Mouse (Mus musculus): ENCODE data around the gene Gm9833. TPM values are rescaled to one million over a fixed set of nuclear protein-coding genes. Genes with fewer than 3 reads are reported as not detected.

Gene Gm9833
- polyA plus RNA-seq, 1 experiment from 2014 or later: 7.2 TPM

GRCm38 (mm10) chr3:10085396-10086119, 2.4 kb upstream of the Gm9833 start:
- Histone ChIP-seq H3K27ac (ENCODE audit: low read depth, low read length) (no peak overlapping the region), H3K9me3 (ENCODE audit: control insufficient read depth, low read length) (no peaks in the 10 kb centered on the region), H3K27me3 (replicated peaks; ENCODE audit: control insufficient read depth, insufficient read depth, low read length) (no peaks in the 10 kb centered on the region), H3K4me2 (ENCODE audit: low read length) (no peak overlapping the region), H3K36me3 (ENCODE audit: control insufficient read depth, insufficient read depth, low read length) (no peaks in the 10 kb centered on the region), H3K4me3 (ENCODE audit: low read length) (no peak overlapping the region), H3K9ac (ENCODE audit: low read depth, low read length) (no peak overlapping the region), H3K4me1 (ENCODE audit: control insufficient read depth, insufficient read depth, low read depth, low read length) (no peaks in the 10 kb centered on the region)
- ATAC-seq: no peak
- WGBS: 66% methylated on average over 7 of the region's 7 CpGs

GRCm38 (mm10) chr3:10087511-10087910, 399 bp upstream of the Gm9833 start:
- H3K4me3 ChIP-seq (ENCODE audit: low read length): no peak overlapping the region

DNA sequence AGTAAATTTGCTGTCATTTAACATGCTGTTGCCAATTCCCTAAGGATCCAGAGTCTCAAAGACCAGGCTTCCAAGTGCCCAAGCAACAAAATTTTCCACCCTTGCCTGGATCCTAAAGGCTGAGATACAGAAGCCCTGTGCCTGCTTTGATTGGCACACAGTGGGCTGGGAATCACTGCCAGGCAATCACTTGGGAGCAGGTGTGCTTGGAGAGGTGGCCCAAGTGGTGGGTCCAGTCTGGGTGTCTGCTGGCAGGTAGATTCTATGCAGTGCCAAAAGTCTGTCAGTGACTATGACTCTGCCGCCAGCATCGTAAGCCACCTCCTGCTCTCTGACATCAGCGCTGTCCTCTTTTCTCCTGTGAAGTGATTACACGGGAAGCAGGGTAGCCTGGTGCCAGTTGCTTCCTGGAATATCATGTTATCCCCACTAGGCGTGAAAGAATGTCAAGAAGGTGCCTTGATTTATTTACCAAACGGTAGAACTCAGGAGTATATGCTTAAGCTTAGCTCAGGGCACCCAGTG, 3.8 kb downstream of the Gm9833 start:
- Histone ChIP-seq H3K9ac (ENCODE audit: low read depth, low read length) (no peak overlapping the region), H3K27ac (ENCODE audit: low read depth, low read length) (no peak overlapping the region), H3K4me2 (ENCODE audit: low read length) (no peak overlapping the region), H3K4me3 (ENCODE audit: low read length) (no peak overlapping the region), H3K4me1 (ENCODE audit: control insufficient read depth, insufficient read depth, low read depth, low read length) (no peaks in the 10 kb centered on the region), H3K27me3 (replicated peaks; ENCODE audit: control insufficient read depth, insufficient read depth, low read length) (no peaks in the 10 kb centered on the region), H3K9me3 (ENCODE audit: control insufficient read depth, low read length) (no peaks in the 10 kb centered on the region), H3K36me3 (ENCODE audit: control insufficient read depth, insufficient read depth, low read length) (no peaks in the 10 kb centered on the region)
- no peak for ATAC-seq
- WGBS: 88% methylated on average over 6 of the region's 6 CpGs

More at GRCm38 (mm10) chr3:10087511-10087910, 399 bp upstream of the Gm9833 start:
- H3K4me2 ChIP-seq (ENCODE audit: low read length): no peak overlapping the region; the same call in 1 of the 2 replicates
- H3K36me3 ChIP-seq (ENCODE audit: control insufficient read depth, insufficient read depth, low read length): no peaks in the 10 kb centered on the region
- no peak overlapping the region for H3K9ac ChIP-seq (ENCODE audit: low read depth, low read length)
- H3K4me1 ChIP-seq (ENCODE audit: control insufficient read depth, insufficient read depth, low read depth, low read length): no peaks in the 10 kb centered on the region
- no peaks in the 10 kb centered on the region for H3K27me3 ChIP-seq (replicated peaks; ENCODE audit: control insufficient read depth, insufficient read depth, low read length)
- no peaks in the 10 kb centered on the region for H3K9me3 ChIP-seq (ENCODE audit: control insufficient read depth, low read length)
- 90% methylated on average over 8 of the region's 8 CpGs for WGBS
- no peak overlapping the region for H3K27ac ChIP-seq (ENCODE audit: low read depth, low read length)
- no peak; the same call in 1 of the 2 replicates for ATAC-seq

GRCm38 (mm10) chr3:10092499-10092898, 4.6 kb downstream of the Gm9833 start:
- no peaks in the 10 kb centered on the region for H3K9me3 ChIP-seq (ENCODE audit: control insufficient read depth, low read length)
- H3K4me2 ChIP-seq (ENCODE audit: low read length): no peak overlapping the region
- no peak overlapping the region for H3K9ac ChIP-seq (ENCODE audit: low read depth, low read length)
- WGBS: 47% methylated on average over 7 of the region's 7 CpGs
- H3K27me3 ChIP-seq (replicated peaks; ENCODE audit: control insufficient read depth, insufficient read depth, low read length): no peaks in the 10 kb centered on the region
- no peaks in the 10 kb centered on the region for H3K36me3 ChIP-seq (ENCODE audit: control insufficient read depth, insufficient read depth, low read length)
- no peak overlapping the region for H3K27ac ChIP-seq (ENCODE audit: low read depth, low read length)
- no peaks in the 10 kb centered on the region for H3K4me1 ChIP-seq (ENCODE audit: control insufficient read depth, insufficient read depth, low read depth, low read length)
- ATAC-seq: peak; percentile 34; the same call in 1 of the 2 replicates
- no peak overlapping the region for H3K4me3 ChIP-seq (ENCODE audit: low read length)

DNA sequence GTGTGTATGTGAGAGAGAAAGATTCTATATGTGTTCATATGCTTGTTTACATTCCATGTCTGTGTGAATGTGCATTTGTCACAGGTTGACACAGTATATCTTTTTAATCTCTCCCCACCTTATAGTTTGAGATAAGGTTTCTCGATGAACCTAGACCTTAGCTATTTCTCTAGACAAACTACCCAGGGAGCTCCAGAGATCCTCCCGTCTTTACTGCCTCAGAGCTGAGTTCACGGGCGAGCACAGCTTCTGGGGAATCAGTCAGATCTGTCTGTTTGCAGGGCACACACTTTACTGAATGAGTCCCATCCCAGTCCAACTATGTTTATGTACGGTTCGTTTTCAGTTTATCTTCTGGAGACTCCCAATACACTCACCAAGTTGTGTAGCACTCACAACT, 5.0 kb downstream of the Gm9833 start:
- H3K36me3 ChIP-seq (ENCODE audit: control insufficient read depth, insufficient read depth, low read length): no peaks in the 10 kb centered on the region
- H3K4me1 ChIP-seq (ENCODE audit: control insufficient read depth, insufficient read depth, low read depth, low read length): no peaks in the 10 kb centered on the region
- no peaks in the 10 kb centered on the region for H3K27me3 ChIP-seq (replicated peaks; ENCODE audit: control insufficient read depth, insufficient read depth, low read length)
- H3K27ac ChIP-seq (ENCODE audit: low read depth, low read length): no peak overlapping the region
- no peak overlapping the region for H3K4me2 ChIP-seq (ENCODE audit: low read length)
- H3K9me3 ChIP-seq (ENCODE audit: control insufficient read depth, low read length): no peaks in the 10 kb centered on the region
- 0 out of 2 replicates have a peak, but pooled peaks have one; percentile 6 for ATAC-seq
- no peak overlapping the region for H3K4me3 ChIP-seq (ENCODE audit: low read length)
- H3K9ac ChIP-seq (ENCODE audit: low read depth, low read length): no peak overlapping the region
- 84% methylated on average over 6 of the region's 6 CpGs for WGBS

DNA sequence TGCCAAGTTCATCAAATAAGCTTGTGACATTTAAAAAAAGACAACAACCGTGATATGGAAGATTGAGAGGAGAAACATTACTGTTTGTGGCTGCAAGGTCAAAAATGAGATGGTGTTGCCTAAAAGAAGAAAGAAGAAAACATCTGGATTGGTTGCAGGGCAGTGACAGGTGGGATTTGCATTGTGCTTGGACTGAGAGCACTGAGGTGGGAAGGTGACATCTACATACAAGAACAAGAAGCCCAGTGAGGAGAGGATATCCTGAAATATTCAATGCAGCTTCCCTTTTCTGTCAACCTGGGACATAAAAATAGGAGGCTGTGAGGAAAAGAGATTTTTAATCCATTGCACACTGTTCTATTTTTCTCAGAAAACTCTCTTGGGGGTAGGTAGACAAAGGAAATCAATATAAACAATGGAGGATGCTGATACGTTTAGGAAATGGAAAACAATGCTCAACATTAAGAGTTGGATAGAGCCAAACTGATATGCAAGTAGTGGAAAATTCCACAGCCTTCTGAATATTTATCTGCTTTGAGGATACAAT, 7.2 kb downstream of the Gm9833 start:
- WGBS: 79% methylated on average over 2 of the region's 2 CpGs

GRCm38 (mm10) chr3:10099756-10100155, 11.8 kb downstream of the Gm9833 start:
- Histone ChIP-seq H3K36me3 (ENCODE audit: control insufficient read depth, insufficient read depth, low read length) (no peaks in the 10 kb centered on the region), H3K4me3 (ENCODE audit: low read length) (no peak overlapping the region), H3K4me1 (ENCODE audit: control insufficient read depth, insufficient read depth, low read depth, low read length) (no peaks in the 10 kb centered on the region), H3K9ac (ENCODE audit: low read depth, low read length) (no peak overlapping the region), H3K27ac (ENCODE audit: low read depth, low read length) (no peak overlapping the region), H3K9me3 (ENCODE audit: control insufficient read depth, low read length) (no peaks in the 10 kb centered on the region), H3K4me2 (ENCODE audit: low read length) (no peak overlapping the region), H3K27me3 (replicated peaks; ENCODE audit: control insufficient read depth, insufficient read depth, low read length) (no peaks in the 10 kb centered on the region)
- ATAC-seq: no peak
- WGBS: 83% methylated on average over 5 of the region's 5 CpGs

More for the DNA sequence above, 7.2 kb downstream of the Gm9833 start:
- Histone ChIP-seq H3K9me3 (ENCODE audit: control insufficient read depth, low read length) (no peaks in the 10 kb centered on the region), H3K4me2 (ENCODE audit: low read length) (no peak overlapping the region), H3K36me3 (ENCODE audit: control insufficient read depth, insufficient read depth, low read length) (no peaks in the 10 kb centered on the region), H3K4me3 (ENCODE audit: low read length) (no peak overlapping the region), H3K27me3 (replicated peaks; ENCODE audit: control insufficient read depth, insufficient read depth, low read length) (no peaks in the 10 kb centered on the region), H3K27ac (ENCODE audit: low read depth, low read length) (no peak overlapping the region), H3K4me1 (ENCODE audit: control insufficient read depth, insufficient read depth, low read depth, low read length) (no peaks in the 10 kb centered on the region), H3K9ac (ENCODE audit: low read depth, low read length) (no peak overlapping the region)
- ATAC-seq: no peak

GRCm38 (mm10) chr3:10111570-10111969, 23.7 kb downstream of the Gm9833 start:
- Histone ChIP-seq H3K27me3 (replicated peaks; ENCODE audit: control insufficient read depth, insufficient read depth, low read length) (no peaks in the 10 kb centered on the region), H3K9me3 (ENCODE audit: control insufficient read depth, low read length) (no peaks in the 10 kb centered on the region), H3K4me1 (ENCODE audit: control insufficient read depth, insufficient read depth, low read depth, low read length) (no peaks in the 10 kb centered on the region), H3K9ac (ENCODE audit: low read depth, low read length) (no peak overlapping the region), H3K36me3 (ENCODE audit: control insufficient read depth, insufficient read depth, low read length) (no peaks in the 10 kb centered on the region), H3K27ac (ENCODE audit: low read depth, low read length) (no peak overlapping the region), H3K4me2 (ENCODE audit: low read length) (no peak overlapping the region), H3K4me3 (ENCODE audit: low read length) (no peak overlapping the region)
- ATAC-seq: no peak
- WGBS: 82% methylated on average over 2 of the region's 2 CpGs

GRCm38 (mm10) chr3:10112196-10112595, 24.3 kb downstream of the Gm9833 start:
- H3K9me3 ChIP-seq (ENCODE audit: control insufficient read depth, low read length): no peaks in the 10 kb centered on the region
- no peak for ATAC-seq
- H3K36me3 ChIP-seq (ENCODE audit: control insufficient read depth, insufficient read depth, low read length): no peaks in the 10 kb centered on the region
- H3K4me1 ChIP-seq (ENCODE audit: control insufficient read depth, insufficient read depth, low read depth, low read length): no peaks in the 10 kb centered on the region
- no peak overlapping the region for H3K9ac ChIP-seq (ENCODE audit: low read depth, low read length)
- no peak overlapping the region for H3K27ac ChIP-seq (ENCODE audit: low read depth, low read length)
- 82% methylated on average over 4 of the region's 4 CpGs for WGBS
- no peak overlapping the region for H3K4me2 ChIP-seq (ENCODE audit: low read length)
- no peak overlapping the region for H3K4me3 ChIP-seq (ENCODE audit: low read length)
- no peaks in the 10 kb centered on the region for H3K27me3 ChIP-seq (replicated peaks; ENCODE audit: control insufficient read depth, insufficient read depth, low read length)

Measured in hindbrain, embryonic 16.5 days (tissue).